Mouse (Mus musculus): Measurements from ENCODE around the gene Nsd2. TPM values are rescaled to one million over a fixed set of nuclear protein-coding genes. Genes with fewer than 3 reads are reported as not detected.
A peak's percentile ranks its signal among the peaks of the same experiment; 100 is the strongest.

Gene Nsd2
- polyA plus RNA-seq, 1 experiment from 2014 or later: 75.6 TPM

DNA sequence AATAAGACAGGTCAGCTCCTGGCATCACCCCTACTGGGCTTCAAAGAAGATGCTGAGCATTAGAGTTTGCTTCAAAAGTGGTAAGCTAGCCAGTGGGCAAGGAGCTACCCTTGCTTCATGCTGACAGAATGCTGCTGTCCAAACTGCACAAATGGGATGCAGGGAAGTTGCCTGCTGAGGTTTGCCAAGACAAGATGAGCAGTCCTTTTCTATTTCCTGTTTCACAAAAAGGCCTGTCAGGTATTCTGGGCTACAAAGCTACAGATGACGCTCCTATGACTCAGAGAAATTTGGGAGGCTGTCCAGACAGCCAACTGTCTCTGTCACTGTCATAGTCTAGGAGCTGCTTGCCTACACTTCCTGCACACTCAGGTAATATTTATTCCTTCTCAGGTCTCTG, 98.9 kb downstream of the Nsd2 start:
- 0 out of 2 replicates have a peak, but pooled peaks cover 4% of the 10 kb centered on the region for H3K4me1 ChIP-seq (replicated peaks)
- WGBS: 94% methylated on average over 1 of the region's 1 CpGs
- no peak overlapping the region for H3K4me3 ChIP-seq
- no peaks in the 10 kb centered on the region for H3K27me3 ChIP-seq (ENCODE audit: insufficient read depth, poor library complexity, severe bottlenecking)
- no peak overlapping the region for H3K27ac ChIP-seq
- H3K9me3 ChIP-seq: no peaks in the 10 kb centered on the region
- peaks cover 80% of the 10 kb centered on the region for H3K36me3 ChIP-seq
- DNase-seq (ENCODE audit: low spot score): no peak

DNA sequence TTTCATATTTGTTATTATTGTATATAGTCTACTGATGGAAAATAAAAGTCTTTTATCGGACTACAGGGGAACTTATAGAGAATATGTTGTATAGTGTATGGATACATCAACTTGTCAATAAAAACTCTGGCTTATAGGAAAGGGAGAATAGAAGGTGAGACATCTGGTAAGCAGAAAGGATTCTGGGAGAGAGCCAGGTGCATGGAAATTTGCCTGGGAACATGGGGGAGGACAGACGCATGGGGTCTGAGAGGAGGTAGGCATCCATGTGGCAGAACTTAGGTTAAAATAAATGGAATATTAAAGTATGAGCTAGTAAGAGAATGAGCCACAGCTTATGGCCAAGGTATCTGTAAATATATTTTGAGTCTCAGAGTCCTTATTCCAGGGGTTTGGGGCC, 99.5 kb downstream of the Nsd2 start:
- H3K4me1 ChIP-seq (replicated peaks): 0 out of 2 replicates have a peak, but pooled peaks cover 4% of the 10 kb centered on the region
- H3K9me3 ChIP-seq: no peaks in the 10 kb centered on the region
- WGBS: 96% methylated on average over 2 of the region's 2 CpGs
- H3K27me3 ChIP-seq (ENCODE audit: insufficient read depth, poor library complexity, severe bottlenecking): no peaks in the 10 kb centered on the region
- no peak for DNase-seq (ENCODE audit: low spot score)
- H3K36me3 ChIP-seq: peaks cover 75% of the 10 kb centered on the region
- no peak overlapping the region for H3K27ac ChIP-seq
- no peak overlapping the region for H3K4me3 ChIP-seq

DNA sequence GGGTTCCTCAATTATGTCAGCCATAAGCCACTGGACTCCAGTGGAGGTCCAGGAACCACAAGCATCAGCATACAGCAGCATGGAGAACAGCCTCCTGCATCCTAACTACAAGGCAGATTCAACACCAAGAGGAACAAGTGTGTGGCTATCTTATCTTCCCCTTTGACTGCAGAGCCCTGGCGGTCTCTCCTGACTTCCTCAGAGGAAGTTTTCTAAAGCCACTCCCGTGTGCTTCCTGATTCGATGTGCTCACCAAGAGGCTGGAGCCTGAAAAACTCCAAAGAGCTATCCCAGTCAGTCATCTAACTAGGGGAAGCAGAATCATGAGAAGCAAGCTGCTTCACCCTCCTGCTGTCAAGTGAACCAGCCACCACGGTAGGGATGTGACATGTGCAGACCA, 100.4 kb downstream of the Nsd2 start:
- WGBS: 81% methylated on average over 4 of the region's 4 CpGs

DNA sequence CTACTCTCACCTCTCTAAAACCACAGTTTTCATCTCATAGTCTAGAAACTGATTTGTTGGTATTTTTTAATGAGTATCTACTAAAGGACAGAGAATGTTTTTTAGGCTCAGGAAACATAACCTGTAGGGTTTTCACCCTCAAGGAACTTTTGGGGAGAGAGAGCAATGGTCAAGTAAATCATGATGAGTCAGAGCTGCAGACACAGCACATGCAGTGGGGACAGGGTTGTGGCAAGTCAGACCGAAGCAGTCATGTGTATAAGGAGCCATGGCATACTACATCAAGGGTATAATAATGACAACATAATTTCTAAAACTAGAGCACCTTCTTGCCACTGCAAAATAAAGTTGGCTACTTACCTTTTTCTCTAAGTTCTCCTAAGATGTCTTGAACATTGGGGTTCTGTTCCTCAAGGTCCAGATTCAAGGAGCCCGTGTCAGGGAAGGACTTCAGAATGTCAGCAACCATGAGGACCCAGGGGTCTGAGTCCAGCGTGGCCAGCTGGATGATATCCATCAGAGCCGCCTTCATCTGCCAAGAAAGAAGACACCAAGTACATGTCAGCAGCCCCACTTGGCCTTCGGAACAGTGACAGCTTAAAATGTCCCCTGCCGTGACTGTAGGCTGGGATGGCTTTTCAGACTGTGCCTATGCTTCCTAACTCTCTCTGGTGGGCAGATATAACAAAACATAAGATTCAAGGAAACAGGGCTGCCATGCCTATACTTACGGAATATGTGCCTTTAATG, 101.1 kb downstream of the Nsd2 start:
- Histone ChIP-seq H3K4me1 (replicated peaks) (0 out of 2 replicates have a peak, but pooled peaks cover 4% of the 10 kb centered on the region), H3K4me3 (no peak overlapping the region), H3K27me3 (ENCODE audit: insufficient read depth, poor library complexity, severe bottlenecking) (no peaks in the 10 kb centered on the region), H3K27ac (no peak overlapping the region), H3K36me3 (peaks cover 73% of the 10 kb centered on the region), H3K9me3 (peaks cover 4% of the 10 kb centered on the region; the same call in 1 of the 2 replicates)
- 84% methylated on average over 7 of the region's 7 CpGs for WGBS
- DNase-seq (ENCODE audit: low spot score): no peak

More for the DNA sequence above, 100.4 kb downstream of the Nsd2 start:
- Histone ChIP-seq H3K27ac (no peak overlapping the region), H3K4me1 (replicated peaks) (0 out of 2 replicates have a peak, but pooled peaks cover 4% of the 10 kb centered on the region), H3K36me3 (peaks cover 73% of the 10 kb centered on the region), H3K27me3 (ENCODE audit: insufficient read depth, poor library complexity, severe bottlenecking) (no peaks in the 10 kb centered on the region), H3K9me3 (no peaks in the 10 kb centered on the region; the same call in 1 of the 2 replicates), H3K4me3 (no peak overlapping the region)
- no peak for DNase-seq (ENCODE audit: low spot score)

DNA sequence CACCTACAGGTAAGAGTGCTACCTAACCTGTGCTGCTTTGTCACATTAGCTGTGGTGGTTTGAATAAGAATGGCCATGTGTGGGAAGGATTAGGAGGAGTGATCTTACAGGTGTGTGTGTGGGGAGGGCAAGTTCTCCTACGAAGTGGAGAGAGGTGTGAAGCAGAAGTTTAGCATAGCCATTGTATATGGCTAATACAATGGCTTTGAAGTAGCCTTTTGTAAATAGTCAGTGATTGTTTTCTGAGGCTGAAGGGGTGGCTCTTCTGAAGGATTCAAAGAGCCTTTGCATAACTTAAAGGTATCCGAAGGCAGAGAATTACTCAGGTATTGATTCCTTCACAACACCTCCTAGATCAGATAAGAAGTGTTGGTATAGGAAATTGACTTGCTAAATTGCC, 102.0 kb downstream of the Nsd2 start:
- Histone ChIP-seq H3K4me1 (replicated peaks) (0 out of 2 replicates have a peak, but pooled peaks cover 4% of the 10 kb centered on the region), H3K27ac (no peak overlapping the region), H3K4me3 (no peak overlapping the region), H3K36me3 (peaks cover 73% of the 10 kb centered on the region), H3K9me3 (peaks cover 4% of the 10 kb centered on the region; the same call in 1 of the 2 replicates), H3K27me3 (ENCODE audit: insufficient read depth, poor library complexity, severe bottlenecking) (no peaks in the 10 kb centered on the region)
- whole genome bisulfite sequencing: 43% methylated on average over 2 of the region's 2 CpGs
- no peak for DNase-seq (ENCODE audit: low spot score)

DNA sequence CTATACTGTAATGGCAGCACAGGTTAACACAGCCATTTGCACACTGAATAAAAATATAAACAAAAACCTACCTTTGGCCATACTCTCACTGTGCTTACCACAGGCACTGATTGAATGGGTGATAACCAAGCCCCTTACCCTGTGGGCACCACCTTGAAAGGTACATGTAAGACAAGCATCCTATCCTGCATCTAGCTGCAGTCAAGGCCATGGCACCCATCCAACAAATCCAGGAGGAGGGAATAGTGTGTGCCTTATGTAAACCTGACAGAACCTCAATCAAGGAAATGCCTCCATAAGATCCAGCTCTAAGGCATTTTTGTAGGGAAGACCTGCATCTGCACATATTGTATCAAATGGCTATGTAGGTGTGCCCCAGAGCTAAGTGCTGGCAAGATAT, 105.6 kb downstream of the Nsd2 start:
- no peaks in the 10 kb centered on the region for H3K27me3 ChIP-seq (ENCODE audit: insufficient read depth, poor library complexity, severe bottlenecking)
- peaks cover 21% of the 10 kb centered on the region; the same call in 1 of the 2 replicates for H3K9me3 ChIP-seq
- no peak overlapping the region for H3K27ac ChIP-seq
- no peak for DNase-seq (ENCODE audit: low spot score)
- H3K4me3 ChIP-seq: no peak overlapping the region
- H3K4me1 ChIP-seq (replicated peaks): 0 out of 2 replicates have a peak, but pooled peaks cover 4% of the 10 kb centered on the region
- peaks cover 71% of the 10 kb centered on the region for H3K36me3 ChIP-seq

DNA sequence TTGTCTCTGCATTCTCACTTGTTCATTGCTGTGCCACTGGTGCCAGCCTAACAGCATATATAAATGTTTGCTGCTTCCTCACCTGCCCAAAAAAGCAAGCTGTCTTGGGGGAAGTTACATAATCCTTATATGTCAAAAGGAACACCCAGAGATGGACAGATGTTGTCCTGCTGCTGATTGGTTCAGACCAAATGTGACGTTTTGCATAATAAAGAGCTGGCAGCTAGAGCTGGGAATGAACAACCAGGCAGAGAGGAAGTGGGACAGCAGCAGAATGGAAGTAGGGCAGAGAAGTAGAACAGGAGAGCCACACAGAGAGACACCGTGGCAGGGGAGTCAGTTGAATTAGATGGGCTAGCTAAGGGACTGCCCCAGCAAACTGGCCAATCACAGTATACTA, 111.9 kb downstream of the Nsd2 start:
- WGBS: 76% methylated on average over 2 of the region's 2 CpGs
- Histone ChIP-seq H3K27ac (no peak overlapping the region), H3K36me3 (peaks cover 58% of the 10 kb centered on the region), H3K4me3 (no peak overlapping the region), H3K4me1 (replicated peaks) (peaks cover 30% of the 10 kb centered on the region), H3K27me3 (ENCODE audit: insufficient read depth, poor library complexity, severe bottlenecking) (no peaks in the 10 kb centered on the region), H3K9me3 (peaks cover 18% of the 10 kb centered on the region; the same call in 1 of the 2 replicates)
- no peak for DNase-seq (ENCODE audit: low spot score)

DNA sequence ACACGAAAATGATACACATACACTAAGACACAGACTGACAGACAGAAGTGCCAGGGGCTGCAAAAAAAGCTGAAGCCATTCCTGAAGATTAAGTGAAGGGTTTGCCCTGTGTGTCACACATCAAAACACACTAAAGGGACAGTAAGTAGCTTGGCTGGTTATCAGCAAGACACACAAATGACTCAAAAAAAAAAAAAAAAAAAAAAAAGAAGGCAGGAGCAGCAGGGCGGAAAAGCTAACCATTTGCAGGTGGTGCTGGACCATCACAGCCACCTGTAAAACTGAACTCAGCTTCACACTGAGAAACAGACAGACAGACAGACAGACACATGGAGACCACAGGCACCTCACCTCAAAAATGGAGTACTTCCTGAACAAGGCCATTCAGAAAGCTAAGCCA, 113.6 kb downstream of the Nsd2 start:
- Histone ChIP-seq H3K4me3 (peak overlapping the region; percentile 93; the same call in 1 of the 2 replicates), H3K4me1 (replicated peaks) (peaks cover 30% of the 10 kb centered on the region), H3K27ac (no peak overlapping the region), H3K9me3 (peaks cover 17% of the 10 kb centered on the region; the same call in 1 of the 2 replicates), H3K27me3 (ENCODE audit: insufficient read depth, poor library complexity, severe bottlenecking) (no peaks in the 10 kb centered on the region), H3K36me3 (peaks cover 55% of the 10 kb centered on the region)
- DNase-seq (ENCODE audit: low spot score): no peak
- WGBS: 98% methylated on average over 2 of the region's 2 CpGs

DNA sequence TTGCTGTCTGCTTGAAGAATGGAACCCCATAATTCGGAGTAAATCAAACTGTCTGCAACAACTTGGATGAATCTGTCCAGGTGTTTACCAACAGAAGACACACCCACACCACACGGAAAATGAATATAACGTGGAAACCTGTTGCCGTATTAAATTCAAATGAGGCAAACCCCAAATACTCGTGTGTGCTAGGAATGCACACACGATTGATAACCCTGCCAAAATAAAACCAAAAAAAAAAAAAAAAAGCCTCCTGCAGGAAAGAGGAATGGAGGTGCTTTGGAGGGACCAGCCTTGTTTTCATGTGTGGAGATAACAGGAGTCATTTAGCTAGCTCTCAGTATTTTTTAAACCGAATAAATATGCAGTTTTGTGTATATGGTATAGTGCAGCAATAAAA, 114.4 kb downstream of the Nsd2 start:
- DNase-seq (ENCODE audit: low spot score): no peak
- H3K27ac ChIP-seq: no peak overlapping the region
- peaks cover 30% of the 10 kb centered on the region for H3K4me1 ChIP-seq (replicated peaks)
- 87% methylated on average over 7 of the region's 7 CpGs for WGBS
- peak overlapping the region; percentile 93 for H3K4me3 ChIP-seq
- peaks cover 18% of the 10 kb centered on the region for H3K9me3 ChIP-seq
- peaks cover 55% of the 10 kb centered on the region for H3K36me3 ChIP-seq
- H3K27me3 ChIP-seq (ENCODE audit: insufficient read depth, poor library complexity, severe bottlenecking): no peaks in the 10 kb centered on the region

DNA sequence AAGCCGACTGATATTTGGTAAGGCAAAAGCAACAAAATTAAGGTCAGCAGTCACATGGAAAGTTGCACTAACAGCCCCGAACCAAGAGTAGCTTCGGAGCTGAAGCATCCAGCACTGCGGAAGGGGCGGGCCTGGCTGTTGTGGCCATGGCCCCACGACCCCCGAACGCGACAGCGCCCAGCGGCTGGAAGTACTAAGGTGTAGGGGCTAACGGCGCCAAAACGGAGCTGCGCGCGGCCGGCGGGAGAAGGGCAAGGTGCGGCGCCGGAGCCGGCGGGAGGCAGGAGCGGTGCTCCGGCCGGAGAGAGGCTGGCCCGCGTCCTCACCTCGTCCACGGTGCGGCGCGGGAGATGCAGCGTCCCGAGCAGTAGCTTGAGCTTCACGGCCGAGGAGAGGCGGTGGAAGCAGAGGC, 115.2 kb downstream of the Nsd2 start:
- no peaks in the 10 kb centered on the region for H3K27me3 ChIP-seq (ENCODE audit: insufficient read depth, poor library complexity, severe bottlenecking)
- peak overlapping the region; percentile 93 for H3K4me3 ChIP-seq
- DNase-seq (ENCODE audit: low spot score): no peak
- under 1% methylated on average over 39 of the region's 39 CpGs for WGBS
- peaks cover 55% of the 10 kb centered on the region for H3K36me3 ChIP-seq
- peaks cover 21% of the 10 kb centered on the region for H3K9me3 ChIP-seq
- H3K4me1 ChIP-seq (replicated peaks): peaks cover 30% of the 10 kb centered on the region
- peak overlapping the region; percentile 97 for H3K27ac ChIP-seq

DNA sequence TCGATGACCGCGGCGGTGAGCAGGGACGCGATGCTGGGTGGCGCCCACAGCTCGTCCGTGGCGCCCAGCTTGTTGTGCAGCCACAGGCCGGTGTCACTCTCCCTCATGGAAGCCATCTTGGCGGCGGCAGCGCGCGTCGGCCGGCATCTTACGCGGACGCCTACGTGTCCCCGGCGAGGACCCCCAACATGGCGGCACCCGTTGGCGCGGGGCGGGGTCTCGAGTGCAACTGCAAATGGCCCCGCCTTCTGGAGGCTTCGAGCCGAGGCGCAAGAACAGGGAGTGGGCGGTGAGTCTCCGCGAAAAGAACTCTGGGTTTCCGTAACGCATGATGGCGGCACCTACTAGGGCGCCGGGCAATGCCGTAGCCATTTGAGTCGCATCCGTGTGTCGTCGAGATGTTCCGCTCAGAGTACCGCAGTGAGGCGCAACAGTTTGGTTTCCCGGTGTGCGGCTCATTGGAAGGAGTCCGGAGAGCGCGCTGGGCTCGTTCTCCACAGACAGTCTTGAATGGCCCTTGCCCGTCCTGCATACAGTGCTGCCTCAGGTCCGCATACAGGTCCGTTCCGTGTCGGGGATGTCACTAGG, 115.7 kb downstream of the Nsd2 start, which contains the start of gene Nelfa:
Nelfa (minus strand) TSS at position 294 of the 588 bp plus-strand sequence.
- peaks cover 26% of the 10 kb centered on the region for H3K9me3 ChIP-seq
- peaks cover 30% of the 10 kb centered on the region for H3K4me1 ChIP-seq (replicated peaks)
- under 1% methylated on average over 61 of the region's 61 CpGs for WGBS
- H3K36me3 ChIP-seq: peaks cover 53% of the 10 kb centered on the region
- H3K4me3 ChIP-seq: peak within 1 kb of the TSS; percentile 93
- H3K27ac ChIP-seq: peak within 1 kb of the TSS; percentile 97
- no peaks in the 10 kb centered on the region for H3K27me3 ChIP-seq (ENCODE audit: insufficient read depth, poor library complexity, severe bottlenecking)
- DNase-seq (ENCODE audit: low spot score): peak; percentile 98

DNA sequence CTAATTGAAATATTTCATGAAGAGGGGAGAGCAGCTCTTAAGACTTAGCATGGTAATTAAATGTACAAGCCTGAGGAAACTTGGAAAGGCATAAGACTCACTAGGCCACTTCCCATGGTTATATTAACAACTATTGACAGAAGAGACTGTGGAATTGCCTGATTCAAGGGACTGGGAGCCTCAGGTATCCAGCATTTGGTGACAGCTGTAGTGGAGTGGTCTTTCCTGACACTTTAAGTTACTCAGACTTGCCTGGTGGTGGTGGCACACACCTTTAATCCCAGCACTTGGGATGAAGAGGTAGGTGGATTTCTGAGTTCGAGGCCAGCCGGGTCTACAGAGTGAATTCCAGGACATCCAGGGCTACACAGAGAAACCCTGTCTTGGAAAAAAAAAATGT, 116.7 kb downstream of the Nsd2 start:
- Histone ChIP-seq H3K27ac (no peak overlapping the region), H3K4me3 (peak overlapping the region; percentile 93), H3K9me3 (peaks cover 36% of the 10 kb centered on the region), H3K27me3 (ENCODE audit: insufficient read depth, poor library complexity, severe bottlenecking) (no peaks in the 10 kb centered on the region), H3K4me1 (replicated peaks) (peaks cover 30% of the 10 kb centered on the region), H3K36me3 (peaks cover 43% of the 10 kb centered on the region)
- 98% methylated on average over 2 of the region's 2 CpGs for WGBS
- no peak for DNase-seq (ENCODE audit: low spot score)

DNA sequence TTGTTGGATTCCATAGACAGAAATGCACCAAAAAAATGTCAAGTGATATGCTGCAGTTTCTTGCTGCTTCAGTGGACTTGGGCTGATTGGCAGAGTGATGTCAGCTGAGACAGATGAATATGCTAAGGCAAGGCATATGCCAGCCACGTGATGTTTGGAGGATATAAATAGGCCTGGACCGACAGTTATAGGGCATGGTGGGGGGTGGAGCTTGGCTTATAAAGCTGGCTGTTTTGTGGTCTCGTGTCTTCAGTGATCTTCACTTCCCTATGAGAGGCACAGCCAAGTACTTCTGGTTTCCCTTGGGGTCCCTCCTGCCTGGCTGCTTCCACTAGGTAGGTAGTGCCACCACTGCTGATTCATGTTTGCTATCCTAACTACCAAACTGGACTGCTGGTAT, 117.9 kb downstream of the Nsd2 start:
- DNase-seq (ENCODE audit: low spot score): no peak
- Histone ChIP-seq H3K27ac (no peak overlapping the region), H3K9me3 (peaks cover 47% of the 10 kb centered on the region), H3K27me3 (ENCODE audit: insufficient read depth, poor library complexity, severe bottlenecking) (no peaks in the 10 kb centered on the region), H3K4me1 (replicated peaks) (peaks cover 30% of the 10 kb centered on the region), H3K36me3 (peaks cover 36% of the 10 kb centered on the region), H3K4me3 (no peak overlapping the region)
- WGBS: 92% methylated on average over 3 of the region's 3 CpGs

Measured in hindbrain, embryonic 10.5 days (tissue).